ENCODE assay signal across 9 mouse cellular contexts in genomic region chr11:87750043-87750421, GRCm38 (mm10). TPM values are rescaled to one million over a fixed set of nuclear protein-coding genes. Genes with fewer than 3 reads are reported as not detected.
A peak's percentile ranks its signal among the peaks of the same experiment; 100 is the strongest.
DNase-seq lines count a peak whose midpoint lies in the region; ATAC-seq and TF ChIP-seq lines count a peak whose summit lies in the region.
"Had no signal": no experiment of that assay in that cellular context is flagged by ENCODE, and none has a peak within 500 bp of the region (broad histone marks: within the 10 kb centered on the region; RNA-seq: fewer than 3 reads in every experiment).

No protein-coding gene starts in this region.

- intact Hi-C loops in left cerebral cortex, adult 2 months (cut with DNase I), result no loop called here

- ATAC-seq in CD4-positive, CD25-positive, alpha-beta regulatory T cell, adult 4 months, result no peak
- peak; percentile 6; the same call in 1 of the 2 replicates for ATAC-seq in monocyte, adult 5-6 weeks (replicated peaks; ENCODE audit: insufficient number of reproducible peaks, low FRiP score, low TSS enrichment, poor library complexity, severe bottlenecking)

- H3K4me1 ChIP-seq in embryonic fibroblast, embryonic 13.5 days (ENCODE audit: control insufficient read depth, insufficient read depth, low read length), result no peaks in the 10 kb centered on the region; the same call in 1 of the 2 replicates

- no peak for TF ChIP-seq CTCF in left cerebral cortex, adult 2 months (IDR thresholded peaks at IDR 0.05)
- no peak for TF ChIP-seq CTCF in embryonic fibroblast, embryonic 13.5 days (IDR thresholded peaks at IDR 0.05; ENCODE audit: borderline replicate concordance, insufficient read depth, low read length)

- peak overlapping the region; percentile 59; the same call in 1 of the 2 replicates for H3K27ac ChIP-seq in left cerebral cortex, adult 2 months
- peak overlapping the region; percentile 37; the same call in 1 of the 2 replicates for H3K27ac ChIP-seq in embryonic fibroblast, embryonic 13.5 days (ENCODE audit: insufficient read depth, low read length)

- no peak for TF ChIP-seq POLR2A in embryonic fibroblast, embryonic 13.5 days (IDR thresholded peaks at IDR 0.05; ENCODE audit: low read depth, low read length)

- no peak overlapping the region for H3K4me3 ChIP-seq in left cerebral cortex, adult 2 months
- no peak overlapping the region for H3K4me3 ChIP-seq in embryonic fibroblast, embryonic 13.5 days (ENCODE audit: insufficient read depth, low read length)

- DNase-seq in CD4-positive, CD25-positive, alpha-beta regulatory T cell, adult 2 months (ENCODE audit: low read depth, low spot score), result peak; percentile 49
- DNase-seq in left cerebral cortex, adult 2 months (ENCODE audit: extremely low spot score in 1 of 2, low spot score in 2 of 2), result no peak
- no peak for DNase-seq in left cerebral cortex, adult 8-10 months (ENCODE audit: low spot score in 2 of 2)
- DNase-seq in urinary bladder, postnatal 14 days (ENCODE audit: low spot score), result no peak
- DNase-seq in layer of hippocampus, adult 18-20 months (ENCODE audit: low spot score in 2 of 2), result no peak

RNA-seq across cellular contexts. Expression of gene Tspoap1, which starts 10.3 kb away (rescaled TPM):
- 1 to 10 TPM; 3.1 to 3.7 TPM for polyA plus RNA-seq in CD4-positive, CD25-positive, alpha-beta regulatory T cell, adult 4 months (2017; shearing (Covaris generic))
- 100 to 1,000 TPM; 190 to 202 TPM for total RNA-seq in left cerebral cortex, adult 2 months (2021)
- total RNA-seq in left cerebral cortex, adult 8-10 months (2022), result 100 to 1,000 TPM; 162 to 192 (median 176) TPM
- 1.2 TPM in 2 replicates for polyA plus RNA-seq in embryonic fibroblast, embryonic 13.5 days (2011; ENCODE audit: insufficient read length, low read depth, missing spikeins)
- 4.3 to 7.3 TPM (median 5.4 TPM) in 3 replicates for total RNA-seq in monocyte, adult 5-6 weeks (2017)
- total RNA-seq in layer of hippocampus, adult 18-20 months (2021), result 100 to 1,000 TPM; 128 to 144 TPM

RNA-seq across cellular contexts. Expression of gene Supt4a, which starts 12.7 kb away (rescaled TPM):
- 100 to 1,000 TPM; 346 to 405 TPM for polyA plus RNA-seq in CD4-positive, CD25-positive, alpha-beta regulatory T cell, adult 4 months (2017; shearing (Covaris generic))
- total RNA-seq in left cerebral cortex, adult 2 months (2021), result 10 to 100 TPM; 66.3 to 82.3 TPM
- total RNA-seq in left cerebral cortex, adult 8-10 months (2022), result 10 to 100 TPM; 63.2 to 84.3 (median 76.2) TPM
- polyA plus RNA-seq in embryonic fibroblast, embryonic 13.5 days (2011; ENCODE audit: insufficient read length, low read depth, missing spikeins), result 56.1 and 58.3 TPM in 2 replicates
- 123 to 169 TPM (median 136 TPM) in 3 replicates for total RNA-seq in monocyte, adult 5-6 weeks (2017)
- total RNA-seq in layer of hippocampus, adult 18-20 months (2021), result 10 to 100 TPM; 75.6 to 77.3 TPM

RNA-seq across cellular contexts. Expression of gene Mpo, which starts 43.3 kb away (rescaled TPM):
- polyA plus RNA-seq in CD4-positive, CD25-positive, alpha-beta regulatory T cell, adult 4 months (2017; shearing (Covaris generic)), result not detected
- total RNA-seq in left cerebral cortex, adult 2 months (2021), result not detected
- under 1 TPM in 1 of 4 experiments, not detected in 3; 0.55 TPM for total RNA-seq in left cerebral cortex, adult 8-10 months (2022)
- polyA plus RNA-seq in embryonic fibroblast, embryonic 13.5 days (2011; ENCODE audit: insufficient read length, low read depth, missing spikeins), result not detected in 2 replicates
- total RNA-seq in monocyte, adult 5-6 weeks (2017), result not detected in 3 replicates
- total RNA-seq in layer of hippocampus, adult 18-20 months (2021), result under 1 TPM in 1 of 2 experiments, not detected in 1; 0.22 TPM
- total RNA-seq: adrenal gland, adult 18-20 months had no signal

Comparison
In these comparisons a context has a peak if more than half of its experiments do, and no peak if none do; other contexts are left out.
1. RNA of gene Tspoap1, which starts 10.3 kb away (total RNA-seq): 190 to 202 TPM in left cerebral cortex, adult 2 months, 162 to 192 TPM in left cerebral cortex, adult 8-10 months and 128 to 144 TPM in layer of hippocampus, adult 18-20 months; 4.3 to 7.3 TPM in monocyte, adult 5-6 weeks; every median in the first group is over 10 times any median in the second.